Mouse (Mus musculus) heart, embryonic 12.5 days (tissue): ENCODE measurements around the gene Chac1. TPM values are rescaled to one million over a fixed set of nuclear protein-coding genes. Genes with fewer than 3 reads are reported as not detected.

Experiments used
- ATAC-seq: fragments of 200-750 bp; cut with Nextera tagmentation; 2 replicates; pipeline ENCODE4 v1.8.0; 2017; ENCODE audit warnings: moderate TSS enrichment, moderate library complexity; ENCODE audit not compliant: insufficient number of reproducible peaks, low FRiP score
- H3K27ac ChIP-seq: fragments of 300-500 bp; sonication (generic); 2 replicates; pipeline ENCODE4 v1.5.1; 2016; ENCODE audit warnings: mild to moderate bottlenecking, moderate library complexity; ENCODE audit not compliant: poor library complexity, severe bottlenecking
- H3K27me3 ChIP-seq: fragments of 300-500 bp; sonication (generic); replicated peaks from 2 replicates; pipeline ENCODE4 v1.6.1; 2016; ENCODE audit warnings: mild to moderate bottlenecking, moderate library complexity
- H3K36me3 ChIP-seq: fragments of 300-500 bp; sonication (generic); 2 replicates; pipeline ENCODE4 v1.6.1; 2016; ENCODE audit warnings: mild to moderate bottlenecking, moderate library complexity
- H3K4me1 ChIP-seq: fragments of 300-500 bp; sonication (generic); replicated peaks from 2 replicates; pipeline ENCODE4 v1.6.1; 2016; ENCODE audit warnings: mild to moderate bottlenecking
- H3K4me2 ChIP-seq: fragments of 300-500 bp; sonication (generic); 2 replicates; pipeline ENCODE4 v1.6.1; 2016; ENCODE audit warnings: mild to moderate bottlenecking, moderate library complexity
- H3K4me3 ChIP-seq: fragments of 300-500 bp; sonication (generic); 2 replicates; pipeline ENCODE4 v1.5.1; 2016; ENCODE audit warnings: mild to moderate bottlenecking
- H3K9ac ChIP-seq: fragments of 300-500 bp; sonication (generic); 2 replicates; pipeline ENCODE4 v1.6.1; 2016; ENCODE audit warnings: mild to moderate bottlenecking, moderate library complexity
- H3K9me3 ChIP-seq: fragments of 300-500 bp; sonication (generic); replicated peaks from 2 replicates; pipeline ENCODE4 v1.6.1; 2016; ENCODE audit warnings: mild to moderate bottlenecking, moderate library complexity
- WGBS: fragments of 180-500 bp; shearing (Covaris S2); methylation state at CpG from one replicate; pipeline ENCODE4 v1.1.7; 2016; 5-methylcytosine and 5-hydroxymethylcytosine counted together
- polyA plus RNA-seq: library from polyadenylated mRNA; unstranded; fragments of >200 nt; fragmentation: Nextera tagmentation; extraction: Ambion mirVana; gene quantifications from 2 replicates; pipeline ENCODE4 v1.2.1, GENCODE M21; 2016

Gene Chac1
- polyA plus RNA-seq, 1 experiment from 2014 or later = 0.31 TPM

DNA sequence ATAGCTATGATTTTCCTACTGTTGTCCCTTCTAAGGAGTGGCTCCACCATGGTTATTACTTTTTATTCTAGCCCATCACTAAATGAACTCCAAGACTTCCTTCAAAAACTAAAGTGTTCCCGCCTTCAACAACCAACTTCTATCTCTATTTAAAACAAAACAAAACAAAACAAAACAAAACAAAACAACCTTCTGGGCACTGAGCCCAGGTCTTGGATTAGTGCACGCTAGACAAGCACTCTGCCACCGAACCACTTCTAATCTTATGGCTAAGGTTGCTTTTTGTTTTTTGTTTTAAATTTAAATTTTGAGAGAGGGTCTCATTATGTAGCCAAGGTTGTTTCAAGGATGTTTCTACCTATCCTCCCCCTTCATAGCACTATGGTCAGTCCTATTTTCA, 26.8 kb downstream of the Chac1 start:
- Histone ChIP-seq H3K4me2 (no peak overlapping the region), H3K27ac (peak overlapping the region; percentile 20; the same call in 1 of the 2 replicates), H3K4me1 (0 out of 2 replicates have a peak, but pooled peaks cover 2% of the 10 kb centered on the region), H3K27me3 (no peaks in the 10 kb centered on the region), H3K4me3 (no peak overlapping the region), H3K9ac (no peak overlapping the region), H3K36me3 (peaks cover 90% of the 10 kb centered on the region), H3K9me3 (no peaks in the 10 kb centered on the region)
- 78% methylated on average over 3 of the region's 3 CpGs for WGBS
- ATAC-seq = no peak

GRCm38 (mm10) chr2:119379455-119379854, 28.4 kb downstream of the Chac1 start:
- Histone ChIP-seq H3K36me3 (peaks cover 86% of the 10 kb centered on the region), H3K27me3 (no peaks in the 10 kb centered on the region), H3K27ac (no peak overlapping the region), H3K4me2 (no peak overlapping the region), H3K4me3 (no peak overlapping the region), H3K9ac (no peak overlapping the region), H3K9me3 (no peaks in the 10 kb centered on the region), H3K4me1 (0 out of 2 replicates have a peak, but pooled peaks cover 2% of the 10 kb centered on the region)
- ATAC-seq = no peak
- 86% methylated on average over 3 of the region's 3 CpGs for WGBS

- Histone ChIP-seq H3K9me3 (no peaks in the 10 kb centered on the region), H3K4me2 (no peak overlapping the region), H3K27me3 (no peaks in the 10 kb centered on the region), H3K4me1 (no peaks in the 10 kb centered on the region), H3K4me3 (no peak overlapping the region), H3K36me3 (peaks cover 44% of the 10 kb centered on the region), H3K9ac (no peak overlapping the region), H3K27ac (no peak overlapping the region)
- 67% methylated on average over 1 of the region's 1 CpGs for WGBS
- no peak for ATAC-seq
These were observed 37.2 kb downstream of the Chac1 start for GRCm38 (mm10) chr2:119388266-119388665.

DNA sequence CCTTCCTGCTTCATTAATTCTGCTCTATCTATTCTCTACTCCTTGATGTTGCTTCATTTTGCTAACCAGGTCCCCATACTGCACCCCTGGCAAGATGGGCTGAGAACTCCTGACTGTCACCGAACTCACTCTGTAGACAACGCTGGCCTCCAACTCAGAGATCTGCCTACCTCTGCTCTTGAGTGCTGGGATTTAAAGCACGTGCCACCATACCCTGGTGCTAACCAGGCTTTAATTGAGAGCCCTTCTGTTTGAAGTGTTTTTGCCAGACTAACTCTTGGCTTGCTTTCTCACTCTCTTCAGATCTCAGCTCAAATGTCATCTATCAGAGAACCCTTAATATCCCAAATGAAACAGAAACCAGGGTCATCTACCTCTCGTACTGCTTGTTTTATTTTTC, 39.0 kb downstream of the Chac1 start:
- no peak overlapping the region for H3K4me2 ChIP-seq
- H3K4me3 ChIP-seq = no peak overlapping the region
- no peak overlapping the region for H3K27ac ChIP-seq
- no peaks in the 10 kb centered on the region for H3K9me3 ChIP-seq
- ATAC-seq = no peak
- H3K36me3 ChIP-seq = peaks cover 48% of the 10 kb centered on the region
- no peaks in the 10 kb centered on the region for H3K4me1 ChIP-seq
- H3K27me3 ChIP-seq = no peaks in the 10 kb centered on the region
- WGBS = 89% methylated on average over 4 of the region's 4 CpGs
- no peak overlapping the region for H3K9ac ChIP-seq

GRCm38 (mm10) chr2:119398252-119398651, 47.2 kb downstream of the Chac1 start:
- peaks cover 53% of the 10 kb centered on the region for H3K36me3 ChIP-seq
- whole genome bisulfite sequencing = 78% methylated on average over 5 of the region's 5 CpGs
- H3K27me3 ChIP-seq = no peaks in the 10 kb centered on the region
- no peak for ATAC-seq
- H3K27ac ChIP-seq = no peak overlapping the region
- no peak overlapping the region for H3K4me2 ChIP-seq
- no peaks in the 10 kb centered on the region for H3K4me1 ChIP-seq
- no peak overlapping the region for H3K4me3 ChIP-seq
- H3K9ac ChIP-seq = no peak overlapping the region
- no peaks in the 10 kb centered on the region for H3K9me3 ChIP-seq

DNA sequence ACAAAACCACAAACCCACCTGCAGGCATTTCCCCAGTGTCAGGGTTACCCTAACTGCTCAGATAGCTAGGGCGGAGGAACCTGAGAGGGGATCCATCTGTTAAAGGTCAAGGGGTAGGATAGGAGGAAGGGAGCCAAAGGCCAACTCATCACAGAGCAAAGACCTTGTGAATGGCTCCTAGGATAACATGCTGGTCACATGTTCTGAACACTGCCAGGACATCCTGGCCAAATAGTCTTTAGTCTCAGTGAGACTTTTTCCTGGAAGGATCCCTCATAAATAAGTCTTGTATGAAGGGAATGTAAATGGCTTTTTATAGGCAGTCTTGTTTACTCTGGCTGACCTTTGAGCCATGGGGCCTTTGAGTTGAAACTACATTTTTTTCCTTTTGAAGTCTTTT, 47.6 kb downstream of the Chac1 start:
- H3K9me3 ChIP-seq = no peaks in the 10 kb centered on the region
- 84% methylated on average over 1 of the region's 1 CpGs for WGBS
- H3K4me2 ChIP-seq = no peak overlapping the region
- no peak overlapping the region for H3K9ac ChIP-seq
- H3K27me3 ChIP-seq = no peaks in the 10 kb centered on the region
- H3K36me3 ChIP-seq = peaks cover 50% of the 10 kb centered on the region
- ATAC-seq = no peak
- no peak overlapping the region for H3K4me3 ChIP-seq
- no peaks in the 10 kb centered on the region for H3K4me1 ChIP-seq
- no peak overlapping the region for H3K27ac ChIP-seq

- Histone ChIP-seq H3K4me2 (no peak overlapping the region), H3K9ac (no peak overlapping the region), H3K36me3 (peaks cover 46% of the 10 kb centered on the region), H3K4me3 (no peak overlapping the region), H3K27me3 (no peaks in the 10 kb centered on the region), H3K4me1 (no peaks in the 10 kb centered on the region), H3K27ac (no peak overlapping the region), H3K9me3 (no peaks in the 10 kb centered on the region)
- ATAC-seq = no peak
These were observed 48.3 kb downstream of the Chac1 start for GRCm38 (mm10) chr2:119399313-119399712.

Other genes with a start within 250 kb of the Chac1 start
- gene Rad51, start 238.4 kb upstream of the Chac1 start, polyA plus RNA-seq = 32.2 and 33.3 TPM in 2 replicates
- gene Rmdn3, start 194.2 kb upstream of the Chac1 start, polyA plus RNA-seq = 29.2 and 31.0 TPM in 2 replicates
- gene Gchfr, start 183.5 kb upstream of the Chac1 start, polyA plus RNA-seq = 4.5 and 5.0 TPM in 2 replicates
- gene Gm14137, start 176.7 kb upstream of the Chac1 start, polyA plus RNA-seq = 0.34 and 0.46 TPM in 2 replicates
- 31.6 and 36.5 TPM in 2 replicates for gene Zfyve19, start 142.6 kb upstream of the Chac1 start, polyA plus RNA-seq
- gene Dnajc17, start 142.4 kb upstream of the Chac1 start, polyA plus RNA-seq = 12.0 and 12.6 TPM in 2 replicates
- not detected in 2 replicates for gene Ppp1r14d, start 121.3 kb upstream of the Chac1 start, polyA plus RNA-seq
- 0.82 and 1.00 TPM in 2 replicates for gene Spint1, start 113.9 kb upstream of the Chac1 start, polyA plus RNA-seq
- gene Rhov, start 80.0 kb upstream of the Chac1 start, polyA plus RNA-seq = 0.10 and 0.13 TPM in 2 replicates
- gene Vps18, start 62.5 kb upstream of the Chac1 start, polyA plus RNA-seq = 15.2 and 15.8 TPM in 2 replicates
- gene Dll4, start 25.4 kb upstream of the Chac1 start, polyA plus RNA-seq = 6.5 and 6.8 TPM in 2 replicates
- 3.8 and 4.0 TPM in 2 replicates for gene Ino80, start 126.5 kb downstream of the Chac1 start, polyA plus RNA-seq
- 0.22 and 0.36 TPM in 2 replicates for gene Exd1, start 196.4 kb downstream of the Chac1 start, polyA plus RNA-seq
- 47.0 and 47.2 TPM in 2 replicates for gene Chp1, start 196.5 kb downstream of the Chac1 start, polyA plus RNA-seq